Mouse (Mus musculus): ENCODE measurements around the gene Tspan7. TPM values are rescaled to one million over a fixed set of nuclear protein-coding genes. Genes with fewer than 3 reads are reported as not detected.

The Tspan7 gene
- total RNA-seq (2021), result 1,000 to 10,000 TPM; 1,092 to 1,189 TPM
- long read RNA-seq, transcript Tspan7-201 (8 exons, 1,733 nt), result major isoform, 845 of 957 reads
- long read RNA-seq, partial matches to known transcripts, result 96 of 957 reads
- long read RNA-seq, other reads (novel, unspliced or antisense), result 16 of 957 reads

DNA sequence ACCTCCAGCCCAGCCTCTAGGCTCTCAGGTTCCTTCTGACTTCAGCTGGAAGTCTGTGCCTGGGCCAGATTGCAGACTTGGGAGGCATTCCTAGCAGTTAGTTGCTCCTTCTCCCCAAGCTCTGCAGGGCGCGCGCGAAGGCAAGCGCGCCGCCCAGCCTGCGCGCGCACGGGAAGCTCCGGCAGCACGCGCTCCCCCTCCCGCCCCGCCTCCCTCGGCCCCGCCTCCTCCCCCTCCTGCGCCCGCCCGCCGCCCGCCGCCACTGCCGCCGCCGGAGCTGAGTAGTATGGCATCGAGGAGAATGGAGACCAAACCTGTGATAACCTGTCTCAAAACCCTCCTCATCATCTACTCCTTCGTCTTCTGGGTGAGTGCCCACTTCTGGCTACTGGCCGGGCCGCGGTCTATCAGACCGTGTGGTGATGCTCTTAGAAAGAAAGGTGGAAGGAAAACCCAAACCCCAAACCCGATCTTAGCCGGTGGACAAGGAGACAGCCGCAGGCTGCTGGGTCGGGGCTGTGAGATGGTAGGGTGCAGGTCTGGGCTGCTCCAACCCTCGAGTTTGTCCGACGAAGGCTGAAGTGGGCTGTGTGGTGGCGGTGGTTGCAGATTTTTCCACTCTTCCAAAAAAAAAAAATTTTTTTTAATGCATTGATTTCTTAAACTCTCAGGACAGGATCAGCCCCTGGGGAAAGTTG is at the start of gene Tspan7:
Gene Tspan7 (plus strand): TSS at position 287 of the 698 bp plus-strand sequence.
- DNase-seq (ENCODE audit: low spot score in 2 of 2), result peak; percentile 22 to 63

- peak; percentile 57 to 72 for DNase-seq (ENCODE audit: low spot score in 2 of 2)
These were observed 35.5 kb upstream of the Tspan7 start for GRCm38 (mm10) chrX:10449323-10449980.

GRCm38 (mm10) chrX:10450143-10451060 is 34.6 kb upstream of the Tspan7 start:
- DNase-seq (ENCODE audit: low spot score in 2 of 2), result peak in 1 of 2 experiments; percentile 47

DNA sequence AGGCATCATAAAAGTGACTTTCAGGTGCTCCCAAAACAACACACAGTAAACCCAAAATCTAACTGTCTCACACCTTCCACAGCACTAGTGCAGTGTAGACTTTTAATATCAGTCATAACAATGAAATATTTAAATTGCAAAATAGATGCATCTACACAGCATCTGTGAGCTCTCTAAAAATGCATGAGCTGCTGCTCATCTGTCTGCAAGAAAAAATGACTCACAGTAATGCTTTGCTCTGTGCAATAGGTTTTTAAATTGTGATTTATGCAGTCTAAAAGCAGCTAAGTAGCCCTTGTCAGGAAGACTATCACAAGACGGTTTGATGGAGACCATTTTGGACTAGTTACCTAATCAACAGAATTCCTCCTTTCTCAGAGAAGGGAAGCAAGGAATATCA is 31.2 kb upstream of the Tspan7 start:
- peak in 1 of 2 experiments; percentile 10 for DNase-seq (ENCODE audit: low spot score in 2 of 2)

DNA sequence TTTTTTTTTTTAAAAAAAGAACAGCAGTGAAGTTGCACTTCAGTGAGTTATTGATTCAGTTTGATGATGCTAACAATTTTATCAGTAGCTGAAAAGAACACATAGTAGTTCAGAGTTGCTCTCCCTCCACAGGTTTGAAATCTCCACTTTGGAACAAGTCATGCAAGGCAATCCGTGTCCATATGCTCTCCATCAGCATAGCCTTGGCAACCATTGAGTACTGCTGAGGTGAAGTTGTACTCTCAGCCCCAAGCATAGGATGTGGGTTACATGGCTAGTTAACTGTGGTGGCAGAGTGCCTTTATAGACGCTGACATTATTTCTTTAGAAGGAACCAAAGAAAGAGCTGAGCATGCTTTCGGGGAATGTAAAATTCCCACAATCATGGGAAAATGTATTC is 27.7 kb upstream of the Tspan7 start:
- no peak for DNase-seq (ENCODE audit: low spot score in 2 of 2)

DNA sequence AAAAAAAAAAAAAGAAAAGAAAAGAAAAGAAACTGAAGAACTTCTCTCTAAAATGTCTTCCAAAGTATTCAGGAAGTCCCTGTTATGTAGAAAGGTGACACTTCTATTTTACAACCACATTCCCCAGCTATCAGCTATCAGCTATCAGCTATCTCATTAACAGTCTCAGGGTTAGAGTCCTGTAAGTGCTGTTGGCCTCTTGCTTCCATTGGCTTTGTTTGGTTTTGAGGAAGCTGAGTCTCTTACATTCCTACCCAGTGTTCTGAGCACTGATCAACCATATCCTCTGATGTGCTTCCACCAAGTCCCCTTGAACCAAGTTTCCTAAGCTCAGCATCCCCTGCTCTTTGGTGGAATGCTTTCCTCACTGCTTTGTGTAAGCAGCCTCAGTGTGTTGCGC is 7.9 kb upstream of the Tspan7 start:
- DNase-seq (ENCODE audit: low spot score in 2 of 2), result no peak

DNA sequence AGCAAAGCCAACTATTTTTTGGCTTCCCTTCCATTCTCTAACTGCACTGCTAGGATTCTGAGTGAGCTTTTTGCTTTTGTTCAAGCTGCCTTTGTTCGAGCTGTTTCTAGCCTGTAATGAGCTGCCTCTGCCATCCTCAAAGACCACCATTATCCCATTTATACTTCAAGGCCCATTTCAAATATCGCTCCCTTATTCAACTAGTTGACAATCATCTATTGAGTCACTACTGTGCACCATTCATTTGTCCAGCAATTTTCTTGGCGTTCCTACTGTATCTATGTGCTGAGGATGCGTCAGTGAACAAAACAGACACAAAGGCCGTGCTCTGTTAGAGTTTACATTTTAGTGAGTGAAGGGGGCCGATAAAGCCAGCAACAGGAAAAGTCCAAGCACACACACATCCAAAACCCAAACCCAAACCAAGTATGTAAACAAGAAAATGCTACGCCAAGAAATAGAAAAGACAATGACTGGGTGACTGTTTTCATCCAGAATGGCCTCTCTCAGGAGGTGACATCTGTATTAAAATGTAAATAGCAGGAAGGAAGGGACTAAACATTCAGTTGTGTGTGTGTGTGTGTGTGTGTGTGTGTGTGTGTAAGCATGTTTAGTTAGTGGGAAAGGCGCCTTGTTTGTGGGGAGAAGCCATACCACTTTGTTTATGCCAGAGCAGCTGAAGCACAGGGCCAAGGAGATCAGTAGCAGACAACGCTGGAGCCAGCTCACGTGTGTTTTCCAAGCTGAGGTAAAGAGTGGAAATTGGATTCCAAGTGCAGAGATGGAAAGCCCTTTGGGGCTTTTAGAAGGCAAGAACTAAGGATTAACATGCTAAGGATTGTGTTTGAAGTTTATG is 5.7 kb upstream of the Tspan7 start:
- DNase-seq (ENCODE audit: low spot score in 2 of 2), result peak in 1 of 2 experiments; percentile 10

DNA sequence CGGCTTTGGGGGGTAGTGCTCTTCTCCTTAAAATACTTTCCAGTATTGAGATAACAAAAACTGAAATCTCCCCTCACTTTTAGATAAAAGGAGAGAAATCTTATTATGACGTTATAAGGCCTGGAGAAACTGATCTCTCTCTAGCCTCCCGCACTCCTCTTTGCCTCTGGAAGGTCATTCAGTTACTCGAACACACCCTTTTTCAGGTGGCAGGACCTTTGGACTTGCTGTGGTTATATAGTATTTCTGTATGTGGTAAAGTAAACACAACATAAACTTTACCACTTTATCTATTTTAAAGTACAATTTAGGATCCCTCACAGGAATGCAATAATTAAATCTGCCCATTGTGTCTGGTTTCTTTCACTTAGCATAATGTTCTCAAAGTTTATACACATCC is 5.0 kb upstream of the Tspan7 start:
- no peak for DNase-seq (ENCODE audit: low spot score in 2 of 2)

GRCm38 (mm10) chrX:10485664-10486211 is 780 bp downstream of the Tspan7 start:
- peak; percentile 43 to 66 for DNase-seq (ENCODE audit: low spot score in 2 of 2)

GRCm38 (mm10) chrX:10498580-10498979 is 13.6 kb downstream of the Tspan7 start:
- DNase-seq (ENCODE audit: low spot score in 2 of 2), result no peak

DNA sequence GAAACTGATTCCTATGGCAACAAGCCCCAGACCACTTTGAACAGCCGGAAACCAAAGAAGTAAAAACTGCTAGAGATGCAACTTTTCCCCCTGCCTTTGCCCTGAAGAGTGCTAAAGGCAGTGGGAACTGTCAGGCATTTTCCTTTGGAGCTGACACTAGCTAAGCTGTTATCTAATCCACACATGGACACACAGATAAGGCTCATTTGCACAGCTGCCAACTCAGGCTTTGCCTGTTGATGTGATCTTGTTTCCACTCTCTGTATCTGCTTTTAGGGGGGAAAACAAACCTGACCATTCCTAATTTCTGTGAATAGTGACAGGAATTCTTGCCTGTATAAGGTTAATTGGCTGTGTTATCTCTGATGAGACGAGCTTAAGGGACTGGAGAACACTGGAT is 17.7 kb downstream of the Tspan7 start:
- DNase-seq (ENCODE audit: low spot score in 2 of 2), result no peak

GRCm38 (mm10) chrX:10514417-10514816 is 29.5 kb downstream of the Tspan7 start:
- DNase-seq (ENCODE audit: low spot score in 2 of 2), result no peak

- DNase-seq (ENCODE audit: low spot score in 2 of 2), result no peak
These were observed 30.0 kb downstream of the Tspan7 start for GRCm38 (mm10) chrX:10514971-10515370.

GRCm38 (mm10) chrX:10516448-10516847 is 31.5 kb downstream of the Tspan7 start:
- DNase-seq (ENCODE audit: low spot score in 2 of 2), result no peak

DNA sequence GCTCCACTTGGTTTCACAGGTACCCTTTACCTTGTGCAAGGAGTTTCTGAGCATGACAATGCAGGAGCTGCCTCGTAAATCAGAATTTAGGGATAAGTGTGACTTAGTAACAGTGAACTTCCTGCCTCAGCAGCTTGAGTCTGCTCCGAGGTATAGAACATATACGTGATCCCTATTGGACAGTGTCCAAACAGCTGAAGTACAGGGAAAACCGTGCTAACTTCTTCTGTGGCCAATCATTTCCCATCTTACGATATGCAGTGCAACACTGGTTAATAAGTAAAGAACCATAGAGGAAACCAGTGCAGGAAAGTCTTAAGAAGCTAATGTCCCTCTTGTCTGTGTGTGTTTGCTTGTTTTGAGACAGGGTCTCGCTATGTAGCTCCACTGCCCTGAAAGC is 32.0 kb downstream of the Tspan7 start:
- no peak for DNase-seq (ENCODE audit: low spot score in 2 of 2)

DNA sequence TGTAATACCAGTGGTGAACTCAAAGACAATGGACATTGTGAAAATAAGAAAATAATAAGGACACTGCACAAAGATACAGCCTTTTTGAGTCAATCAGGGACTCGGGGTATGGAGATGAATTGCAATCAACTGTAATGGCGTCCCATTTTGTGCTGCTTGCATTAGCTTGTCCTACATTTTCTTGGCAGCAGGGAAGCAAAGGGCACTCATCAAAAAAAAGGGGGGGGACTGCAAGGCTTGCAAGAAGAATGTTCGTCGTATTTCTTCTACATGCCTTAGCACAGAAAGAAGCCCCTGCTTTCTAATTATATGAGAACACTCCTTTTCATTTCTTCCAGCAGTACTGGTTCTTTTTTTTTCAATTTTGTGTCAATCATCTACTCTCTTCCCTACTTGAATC is 32.8 kb downstream of the Tspan7 start:
- no peak for DNase-seq (ENCODE audit: low spot score in 2 of 2)

DNA sequence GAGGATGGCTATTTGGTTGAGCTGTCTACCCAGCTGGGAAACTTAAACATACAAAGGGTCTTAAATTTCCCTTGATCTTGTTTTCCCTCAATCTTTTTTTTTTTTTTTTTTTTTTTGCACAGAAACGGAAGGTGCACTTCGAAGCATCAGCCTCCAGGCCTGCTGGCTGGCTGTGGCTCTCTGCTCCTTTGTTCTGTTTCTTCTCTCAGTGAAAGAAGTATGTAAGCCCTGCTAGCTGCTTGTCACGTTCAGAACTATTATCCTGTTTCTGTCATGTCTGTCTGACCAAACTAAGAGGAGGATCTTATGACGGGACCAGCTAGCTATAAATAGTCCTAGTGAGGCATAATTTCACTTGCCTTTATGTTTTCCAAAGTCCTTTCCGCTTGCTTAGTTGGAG is 33.6 kb downstream of the Tspan7 start:
- DNase-seq (ENCODE audit: low spot score in 2 of 2), result no peak

DNA sequence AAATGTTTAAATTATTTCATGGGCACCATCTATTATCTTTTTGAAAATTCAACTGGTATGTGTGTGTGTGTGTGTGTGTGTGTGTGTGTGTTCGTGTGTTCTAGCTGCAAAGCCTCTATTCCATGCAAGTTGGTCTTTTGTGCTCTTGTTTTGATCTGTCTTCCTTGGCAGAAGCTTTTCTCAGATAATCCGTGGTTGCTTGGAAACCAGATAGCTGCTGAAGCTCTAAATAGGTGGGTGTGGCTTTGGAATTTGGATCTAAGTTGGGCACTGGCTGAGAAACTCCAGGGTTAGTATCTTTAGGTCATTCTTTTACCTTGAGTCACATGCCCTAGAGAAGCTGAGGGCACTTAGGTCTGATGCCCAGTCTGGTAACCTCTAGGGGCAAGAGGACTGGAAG is 50.5 kb downstream of the Tspan7 start:
- DNase-seq (ENCODE audit: low spot score in 2 of 2), result no peak

DNA sequence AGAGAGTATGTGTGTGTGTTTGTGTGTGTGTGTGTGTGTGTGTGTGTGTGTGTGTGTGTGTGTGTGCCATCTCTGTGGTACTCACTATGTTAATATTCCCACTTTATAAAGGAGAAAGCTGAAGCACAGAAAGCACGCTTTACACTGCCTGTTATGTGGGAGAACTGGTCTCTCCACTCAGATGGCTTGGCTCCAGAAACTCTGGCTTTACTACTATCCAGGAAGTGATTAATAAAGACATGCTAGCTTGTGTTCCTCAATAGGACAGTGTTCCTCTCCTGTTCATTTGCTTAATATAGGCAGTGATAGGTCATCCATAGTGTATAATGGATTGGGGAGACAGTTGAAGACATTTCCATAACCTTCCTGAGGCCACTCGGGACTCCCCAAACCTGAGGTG is 54.1 kb downstream of the Tspan7 start:
- no peak for DNase-seq (ENCODE audit: low spot score in 2 of 2)

- no peak for DNase-seq (ENCODE audit: low spot score in 2 of 2)
These were observed 54.7 kb downstream of the Tspan7 start for GRCm38 (mm10) chrX:10539482-10540166.
